ENCODE assay signal across 16 mouse cellular contexts in the genomic region with DNA sequence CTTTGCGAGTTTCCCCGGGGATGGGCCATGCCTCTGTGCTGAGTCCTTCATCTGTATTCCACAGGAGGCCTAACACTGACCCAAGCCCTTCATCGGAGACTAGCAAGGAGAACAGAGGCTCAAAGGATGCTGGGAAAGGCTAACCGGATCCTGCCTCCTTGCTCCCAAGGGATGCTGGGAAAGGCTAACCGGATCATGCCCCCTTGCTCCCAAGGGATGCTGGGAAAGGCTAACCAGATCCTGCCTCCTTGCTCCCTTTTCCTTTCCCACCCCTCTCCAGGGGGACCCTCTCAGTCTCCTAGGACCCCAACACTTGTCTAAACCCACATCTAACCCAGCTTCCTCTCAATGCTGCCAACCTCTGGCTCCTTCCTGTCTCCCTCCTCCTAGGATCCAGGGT. TPM values are rescaled to one million over a fixed set of nuclear protein-coding genes. Genes with fewer than 3 reads are reported as not detected.
"Had no signal": no experiment of that assay in that cellular context is flagged by ENCODE, and none has a peak within 500 bp of the region (broad histone marks: within the 10 kb centered on the region; RNA-seq: fewer than 3 reads in every experiment).

No protein-coding gene starts in this region.

- DNase-seq: liver, embryonic 13.5 days; lung, adult 2 months; lung, postnatal 14 days; lung, postnatal 4 days; right cerebral cortex, adult 18-20 months; right cerebral cortex, postnatal 14 days; spleen, adult 18-20 months; thymus, postnatal 25 days had no signal

- H3K27ac ChIP-seq: kidney, postnatal 0 days; layer of hippocampus, adult 2 months; liver, embryonic 13.5 days; midbrain, embryonic 12.5 days had no signal

- ATAC-seq: midbrain, embryonic 16.5 days had no signal

- H3K9ac ChIP-seq: liver, embryonic 13.5 days; midbrain, embryonic 12.5 days had no signal

- H3K4me3 ChIP-seq: layer of hippocampus, adult 2 months; liver, embryonic 13.5 days; midbrain, embryonic 12.5 days had no signal

- H3K36me3 ChIP-seq: liver, embryonic 13.5 days; midbrain, embryonic 12.5 days had no signal

- H3K9me3 ChIP-seq: liver, embryonic 13.5 days; midbrain, embryonic 12.5 days had no signal

- H3K4me2 ChIP-seq: liver, embryonic 13.5 days; midbrain, embryonic 12.5 days had no signal

RNA-seq across cellular contexts. Expression of gene Rab44, which starts 45.4 kb away (rescaled TPM):
- total RNA-seq: left cerebral cortex, adult 18-20 months; liver, adult 2 months had no signal
- polyA plus RNA-seq: limb, embryonic 11.5 days; neural tube, embryonic 14.5 days had no signal
